Mouse (Mus musculus) embryonic facial prominence, embryonic 14.5 days (tissue): Measurements from ENCODE around the gene Olfr1176. TPM values are rescaled to one million over a fixed set of nuclear protein-coding genes. Genes with fewer than 3 reads are reported as not detected.
A peak's percentile ranks its signal among the peaks of the same experiment; 100 is the strongest.

Source experiments
- ATAC-seq: fragments of 200-750 bp; cut with Nextera tagmentation; 2 replicates; pipeline ENCODE4 v1.8.0; 2017; ENCODE audit warnings: low read depth, moderate number of reproducible peaks, moderate TSS enrichment
- DNase-seq: peaks from one replicate; pipeline ENCODE4 v3.0.0-alpha.2; 2015; ENCODE audit warnings: low spot score
- H3K27ac ChIP-seq: fragments of 300-500 bp; sonication (generic); replicated peaks from 2 replicates; pipeline ENCODE4 v1.5.1; 2014; ENCODE audit warnings: low read depth, mild to moderate bottlenecking, low read length, moderate library complexity
- H3K27me3 ChIP-seq: fragments of 300-500 bp; sonication (generic); replicated peaks from 2 replicates; pipeline ENCODE4 v1.6.1; 2014; ENCODE audit warnings: low read length; ENCODE audit not compliant: control insufficient read depth, insufficient read depth
- H3K36me3 ChIP-seq: fragments of 300-500 bp; sonication (generic); 2 replicates; pipeline ENCODE4 v1.6.1; 2014; ENCODE audit warnings: low read length, mixed read lengths; ENCODE audit not compliant: control insufficient read depth, insufficient read depth
- H3K4me1 ChIP-seq: fragments of 300-500 bp; sonication (generic); 2 replicates; pipeline ENCODE4 v1.6.1; 2014; ENCODE audit warnings: antibody characterized with exemption, low read length; ENCODE audit not compliant: control insufficient read depth, insufficient read depth
- H3K4me2 ChIP-seq: fragments of 300-500 bp; sonication (generic); 2 replicates; pipeline ENCODE4 v1.6.1; 2014; ENCODE audit warnings: low read depth, mild to moderate bottlenecking, low read length, moderate library complexity, mixed read lengths
- H3K4me3 ChIP-seq: fragments of 300-500 bp; sonication (generic); 2 replicates; pipeline ENCODE4 v1.5.1; 2014; ENCODE audit warnings: low read depth, mild to moderate bottlenecking, low read length
- H3K9ac ChIP-seq: fragments of 300-500 bp; sonication (generic); 2 replicates; pipeline ENCODE4 v1.6.1; 2014; ENCODE audit warnings: low read depth, mild to moderate bottlenecking, low read length, moderate library complexity, mixed read lengths
- H3K9me3 ChIP-seq: fragments of 300-500 bp; sonication (generic); 2 replicates; pipeline ENCODE4 v1.6.1; 2016; ENCODE audit warnings: low read length; ENCODE audit not compliant: control insufficient read depth
- WGBS: fragments of 180-500 bp; shearing (Covaris S2); extraction: QIAGEN DNeasy Blood & Tissue Kit; methylation state at CpG from one replicate; pipeline ENCODE4 v1.1.7; 2014; 5-methylcytosine and 5-hydroxymethylcytosine counted together
- polyA plus RNA-seq: library from polyadenylated mRNA; unstranded; fragments of >200 nt; fragmentation: Nextera tagmentation; extraction: Ambion mirVana; gene quantifications from 2 replicates; pipeline ENCODE4 v1.2.1, GENCODE M21; 2014

The Olfr1176 gene
- 0.17 TPM in 1 of 2 replicates, not detected in the other for polyA plus RNA-seq

DNA sequence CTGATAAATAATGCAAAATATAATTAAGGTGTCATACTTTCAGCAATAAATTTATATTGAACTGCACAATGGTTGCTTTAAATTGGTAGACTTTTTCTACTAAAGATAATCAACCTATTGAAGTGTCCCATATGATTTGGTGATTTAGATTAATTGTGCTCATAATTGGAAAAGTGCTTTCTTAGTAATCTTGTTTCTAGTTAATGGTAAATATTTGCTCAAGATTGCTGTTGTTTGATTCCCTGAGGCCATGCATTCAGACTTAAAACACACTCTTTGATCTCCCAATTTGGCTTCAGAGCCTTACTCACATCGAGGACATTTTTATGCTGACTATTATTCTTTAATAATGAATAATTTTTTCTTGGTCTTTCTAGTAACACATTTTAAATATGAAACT, at the start of gene Olfr1176:
Olfr1176 (plus strand) TSS at position 301 of the 400 bp plus-strand sequence.
- ATAC-seq, result no peak
- WGBS, result 55% methylated on average over 1 of the region's 1 CpGs
- Histone ChIP-seq H3K4me1 (no peaks in the 10 kb centered on the region), H3K27ac (no peak within 1 kb of the TSS), H3K9ac (no peak within 1 kb of the TSS), H3K9me3 (no peaks in the 10 kb centered on the region), H3K4me3 (no peak within 1 kb of the TSS), H3K36me3 (no peaks in the 10 kb centered on the region), H3K4me2 (no peak within 1 kb of the TSS), H3K27me3 (no peaks in the 10 kb centered on the region)
- DNase-seq, result no peak

- Histone ChIP-seq H3K27ac (no peak within 1 kb of the TSS), H3K9me3 (no peaks in the 10 kb centered on the region), H3K4me2 (no peak within 1 kb of the TSS), H3K4me1 (no peaks in the 10 kb centered on the region), H3K9ac (no peak within 1 kb of the TSS), H3K4me3 (no peak within 1 kb of the TSS), H3K27me3 (no peaks in the 10 kb centered on the region), H3K36me3 (no peaks in the 10 kb centered on the region)
- DNase-seq (no peak), ATAC-seq (no peak)
- WGBS, result 89% methylated on average over 4 of the region's 4 CpGs
Observed at GRCm38 (mm10) chr2:88315035-88315434, 21.5 kb upstream of the Olfr1176 start, which contains the start of gene Olfr1174-ps. Gene Olfr1174-ps (minus strand): TSS chr2:88315135.

DNA sequence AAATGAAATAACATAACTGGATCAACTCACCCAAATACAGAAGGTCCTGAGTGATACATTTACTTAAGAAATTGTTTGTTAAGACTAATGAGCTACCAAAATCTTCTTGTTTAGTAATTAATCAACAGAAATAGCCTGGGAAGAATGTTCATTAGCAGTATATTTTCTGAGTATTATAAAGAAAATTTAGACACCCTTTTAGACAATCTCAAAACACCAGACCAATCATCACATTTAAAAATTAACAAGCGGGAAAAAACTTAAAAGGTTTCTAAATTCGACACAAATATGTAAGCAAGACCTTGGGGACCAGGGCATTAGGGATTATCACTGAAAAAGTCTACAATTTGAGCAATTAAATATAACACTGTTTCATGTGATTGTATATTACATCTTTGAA, 9.4 kb upstream of the Olfr1176 start, which contains the start of gene Olfr1175-ps:
Olfr1175-ps (minus strand) TSS at position 101 of the 400 bp plus-strand sequence.
- Histone ChIP-seq H3K9ac (no peak within 1 kb of the TSS), H3K9me3 (no peaks in the 10 kb centered on the region), H3K4me3 (no peak within 1 kb of the TSS), H3K4me1 (no peaks in the 10 kb centered on the region), H3K4me2 (no peak within 1 kb of the TSS), H3K27me3 (no peaks in the 10 kb centered on the region), H3K36me3 (no peaks in the 10 kb centered on the region), H3K27ac (no peak within 1 kb of the TSS)
- no peak for ATAC-seq
- 85% methylated on average over 2 of the region's 2 CpGs for WGBS
- DNase-seq, result no peak

- Histone ChIP-seq H3K27me3 (no peaks in the 10 kb centered on the region), H3K9ac (no peak within 1 kb of the TSS), H3K4me3 (no peak within 1 kb of the TSS), H3K9me3 (no peaks in the 10 kb centered on the region), H3K36me3 (no peaks in the 10 kb centered on the region), H3K4me1 (no peaks in the 10 kb centered on the region), H3K27ac (no peak within 1 kb of the TSS), H3K4me2 (no peak within 1 kb of the TSS)
- WGBS, result 84% methylated on average over 1 of the region's 1 CpGs
- no peak for ATAC-seq
- DNase-seq, result no peak
Observed at GRCm38 (mm10) chr2:88346392-88346791, 9.9 kb downstream of the Olfr1176 start, which contains the start of gene Olfr1177-ps. Gene Olfr1177-ps (minus strand): TSS chr2:88346492.

DNA sequence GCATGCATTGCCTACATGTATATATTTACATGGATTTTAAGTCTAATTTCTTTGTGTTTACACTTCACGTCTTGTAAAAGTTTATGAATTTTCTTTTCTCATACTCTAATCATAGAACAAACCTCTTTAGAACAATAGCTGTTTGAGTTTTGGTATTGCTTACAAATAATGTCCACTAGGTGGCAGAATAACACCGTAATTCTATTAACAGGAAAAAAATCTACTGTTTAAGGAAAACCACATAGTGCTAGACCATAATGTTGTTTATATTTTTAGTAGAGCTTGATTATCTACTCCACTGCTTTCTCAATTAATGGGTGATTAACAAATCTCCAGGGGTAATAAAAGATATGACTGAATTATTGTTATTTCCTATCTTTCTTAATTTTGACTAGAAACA, 19.8 kb downstream of the Olfr1176 start:
- H3K4me3 ChIP-seq, result no peak overlapping the region
- DNase-seq (peak; percentile 42), ATAC-seq (no peak)
- no peak overlapping the region for H3K9ac ChIP-seq
- H3K27ac ChIP-seq, result no peak overlapping the region
- H3K4me2 ChIP-seq, result no peak overlapping the region
- H3K36me3 ChIP-seq, result no peaks in the 10 kb centered on the region
- no peaks in the 10 kb centered on the region for H3K9me3 ChIP-seq
- H3K4me1 ChIP-seq, result no peaks in the 10 kb centered on the region
- H3K27me3 ChIP-seq, result no peaks in the 10 kb centered on the region
- WGBS, result 2% methylated on average over 2 of the region's 2 CpGs

DNA sequence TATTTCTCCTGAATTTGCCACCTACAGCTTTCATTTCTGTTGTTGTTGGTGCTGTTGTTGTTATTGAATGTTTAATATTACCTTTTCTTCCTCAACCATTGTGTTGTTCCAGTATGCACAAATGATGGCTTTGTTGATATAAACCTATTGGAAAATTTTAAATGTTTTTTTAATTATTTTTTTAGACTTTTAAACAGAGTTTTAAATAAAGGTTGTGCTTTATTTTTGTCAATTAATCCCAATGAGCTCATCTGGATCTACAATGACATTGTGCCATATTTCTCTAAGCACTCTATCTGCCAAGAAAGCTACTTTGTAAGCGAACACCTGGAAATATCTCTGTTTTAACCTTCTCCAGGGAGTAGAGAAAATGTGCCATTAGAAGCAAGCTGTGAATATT, 50.2 kb downstream of the Olfr1176 start, which contains the start of gene Olfr1178:
Olfr1178 (plus strand) TSS at position 301 of the 400 bp plus-strand sequence.
- no peaks in the 10 kb centered on the region for H3K27me3 ChIP-seq
- H3K4me3 ChIP-seq, result no peak within 1 kb of the TSS
- no peaks in the 10 kb centered on the region for H3K9me3 ChIP-seq
- no peak within 1 kb of the TSS for H3K27ac ChIP-seq
- H3K4me2 ChIP-seq, result no peak within 1 kb of the TSS
- DNase-seq (no peak), ATAC-seq (no peak)
- no peaks in the 10 kb centered on the region for H3K36me3 ChIP-seq
- H3K9ac ChIP-seq, result no peak within 1 kb of the TSS
- 73% methylated on average over 1 of the region's 1 CpGs for WGBS
- H3K4me1 ChIP-seq, result no peaks in the 10 kb centered on the region

Other genes with a start within 250 kb of the Olfr1176 start
- gene Olfr1164, start 242.8 kb upstream of the Olfr1176 start, polyA plus RNA-seq, result not detected in 2 replicates
- 0.11 TPM in 1 of 2 replicates, not detected in the other for gene Olfr1166, start 208.4 kb upstream of the Olfr1176 start, polyA plus RNA-seq
- gene Olfr1167, start 181.5 kb upstream of the Olfr1176 start, polyA plus RNA-seq, result not detected in 2 replicates
- gene Olfr1168, start 154.8 kb upstream of the Olfr1176 start, polyA plus RNA-seq, result not detected in 2 replicates
- gene Olfr1170, start 108.4 kb upstream of the Olfr1176 start, polyA plus RNA-seq, result not detected in 2 replicates
- gene Olfr1173, start 56.8 kb upstream of the Olfr1176 start, polyA plus RNA-seq, result 0.07 TPM in 1 of 2 replicates, not detected in the other
- 0.14 TPM in 1 of 2 replicates, not detected in the other for gene Olfr1174-ps, start 21.6 kb upstream of the Olfr1176 start, polyA plus RNA-seq
- gene Olfr1175-ps, start 9.5 kb upstream of the Olfr1176 start, polyA plus RNA-seq, result not detected in 2 replicates
- gene Olfr1177-ps, start 9.8 kb downstream of the Olfr1176 start, polyA plus RNA-seq, result 0.14 TPM in 1 of 2 replicates, not detected in the other
- gene Olfr1178, start 50.3 kb downstream of the Olfr1176 start, polyA plus RNA-seq, result 0.06 TPM in 1 of 2 replicates, not detected in the other
- gene Olfr1179, start 69.7 kb downstream of the Olfr1176 start, polyA plus RNA-seq, result not detected in 2 replicates
- gene Olfr1180, start 82.4 kb downstream of the Olfr1176 start, polyA plus RNA-seq, result not detected in 2 replicates
- gene Olfr1181, start 89.5 kb downstream of the Olfr1176 start, polyA plus RNA-seq, result not detected in 2 replicates
- gene Gm13757, start 112.4 kb downstream of the Olfr1176 start, polyA plus RNA-seq, result not detected in 2 replicates
- not detected in 2 replicates for gene Olfr1183, start 118.1 kb downstream of the Olfr1176 start, polyA plus RNA-seq
- gene Olfr1184, start 146.9 kb downstream of the Olfr1176 start, polyA plus RNA-seq, result 0.08 TPM in 1 of 2 replicates, not detected in the other
- gene Olfr1185-ps1, start 156.6 kb downstream of the Olfr1176 start, polyA plus RNA-seq, result not detected in 2 replicates
- not detected in 2 replicates for gene Olfr1186, start 181.8 kb downstream of the Olfr1176 start, polyA plus RNA-seq
- not detected in 2 replicates for gene Olfr1188, start 220.2 kb downstream of the Olfr1176 start, polyA plus RNA-seq
- not detected in 2 replicates for gene Olfr1189, start 249.7 kb downstream of the Olfr1176 start, polyA plus RNA-seq